Mouse (Mus musculus) common myeloid progenitor, adult 5-6 weeks (primary cell): ENCODE measurements around the gene Klra1. TPM values are rescaled to one million over a fixed set of nuclear protein-coding genes. Genes with fewer than 3 reads are reported as not detected.
"Not testable (repeated sequence)": the region's sequence is repeated elsewhere in the genome, so short reads cannot be mapped to it uniquely, and the experiment has no call there.

Experiments
- ATAC-seq: replicated peaks from 2 replicates; pipeline ENCODE4 v1.8.0; 2016; ENCODE audit warnings: low read depth, mild to moderate bottlenecking, moderate TSS enrichment, inconsistent platforms; ENCODE audit not compliant: poor library complexity, severe bottlenecking
- total RNA-seq: library from RNA; stranded (forward); fragments of 200-1000, 187-1606 nt; gene quantifications from 2 replicates; pipeline ENCODE4 v1.2.3, GENCODE M21; 2017

Gene Klra1
- total RNA-seq, result 0.27 and 0.68 TPM in 2 replicates

- ATAC-seq, result 0 out of 2 replicates have a peak, but pooled peaks have one; percentile 46
Measured at GRCm38 (mm10) chr6:130386750-130387149, at the start of gene Klra1. Gene Klra1, minus strand, starts transcription at chr6:130386874.

- ATAC-seq, result peak; percentile 92
Measured at GRCm38 (mm10) chr6:130429511-130429910, 42.8 kb upstream of the Klra1 start.

GRCm38 (mm10) chr6:130419158-130419557 is 32.5 kb upstream of the Klra1 start:
- peak; percentile 85 for ATAC-seq

GRCm38 (mm10) chr6:130404882-130405281 is 18.2 kb upstream of the Klra1 start:
- peak; percentile 99 for ATAC-seq

GRCm38 (mm10) chr6:130385803-130386202 is 871 bp downstream of the Klra1 start:
- peak; percentile 57 for ATAC-seq

GRCm38 (mm10) chr6:130382375-130382774 is 4.3 kb downstream of the Klra1 start:
- ATAC-seq, result peak; percentile 51; the same call in 1 of the 2 replicates

GRCm38 (mm10) chr6:130345381-130345780 is 41.3 kb downstream of the Klra1 start:
- not testable (repeated sequence) for ATAC-seq

- ATAC-seq, result peak; percentile 98
Measured at GRCm38 (mm10) chr6:130341973-130342372, 44.7 kb downstream of the Klra1 start.

- ATAC-seq, result no peak
Measured at GRCm38 (mm10) chr6:130337411-130337810, 49.3 kb downstream of the Klra1 start, which contains the start of gene Klra3. Gene Klra3, minus strand, starts transcription at chr6:130337574.

Other genes with a start within 250 kb of the Klra1 start
- not detected in 2 replicates for gene Klra9, start 193.8 kb downstream of the Klra1 start, total RNA-seq
- 0.37 TPM in 1 of 2 replicates, not detected in the other for gene Klra7, start 153.6 kb downstream of the Klra1 start, total RNA-seq
- not detected in 2 replicates for gene Klra10, start 104.9 kb downstream of the Klra1 start, total RNA-seq
- not detected in 2 replicates for gene Klra3, start 49.3 kb downstream of the Klra1 start, total RNA-seq